Mouse (Mus musculus): ENCODE data around the gene Otx1. TPM values are rescaled to one million over a fixed set of nuclear protein-coding genes. Genes with fewer than 3 reads are reported as not detected.

Otx1 gene
- 1 to 10 TPM; 4.1 to 4.2 TPM for total RNA-seq (2021)

DNA sequence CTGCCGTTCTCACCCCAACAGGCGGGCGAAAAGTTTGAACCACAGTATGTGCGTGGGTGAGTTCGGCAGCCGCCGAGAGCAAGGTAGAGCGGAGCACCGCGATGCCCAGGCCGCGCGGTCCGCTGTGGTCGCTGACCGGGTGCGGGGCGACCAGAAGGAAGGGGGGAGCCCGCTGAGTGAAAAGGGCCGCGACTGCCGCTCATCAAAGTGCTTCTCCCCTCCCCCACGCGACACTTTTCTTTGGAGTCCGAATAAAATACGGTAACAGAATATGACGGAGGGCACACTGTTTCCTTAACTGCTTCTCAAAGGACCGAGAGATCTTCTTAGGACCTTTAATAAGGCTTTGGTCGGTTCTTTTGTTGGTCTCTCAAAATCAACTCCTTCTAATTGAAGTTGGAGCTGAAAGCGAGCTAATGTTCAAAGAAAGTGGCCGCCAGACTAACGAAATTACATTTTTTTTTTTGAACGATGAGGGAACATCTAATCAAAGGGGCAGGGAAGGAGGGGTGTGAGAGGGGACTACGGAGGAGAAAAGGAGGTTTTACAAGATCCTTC, at the start of gene Otx1:
Otx1 (minus strand) TSS at position 115 of the 558 bp plus-strand sequence.
- DNase-seq (ENCODE audit: extremely low spot score in 1 of 2, low spot score in 1 of 2): peak in 1 of 2 experiments; percentile 24

DNA sequence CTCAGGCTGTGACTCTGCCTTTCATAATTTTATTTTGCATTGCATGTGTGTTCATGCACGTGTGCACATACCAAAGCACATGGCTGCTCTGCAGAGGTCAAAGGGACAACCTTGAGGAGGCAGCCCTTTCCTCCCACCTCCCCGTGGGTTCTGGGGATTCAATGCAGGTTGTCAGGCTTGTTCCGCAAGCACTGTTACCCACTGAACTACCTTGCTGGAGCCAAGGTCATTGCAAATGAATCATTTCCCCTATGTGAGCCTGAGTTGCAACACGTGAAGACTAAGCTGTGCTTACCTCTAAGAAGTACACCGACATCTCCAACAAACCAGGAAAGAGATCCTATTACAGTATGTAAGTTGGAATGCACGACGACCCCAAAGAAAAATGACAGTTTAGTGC, 48.2 kb upstream of the Otx1 start:
- no peak for DNase-seq (ENCODE audit: extremely low spot score in 1 of 2, low spot score in 1 of 2)

DNA sequence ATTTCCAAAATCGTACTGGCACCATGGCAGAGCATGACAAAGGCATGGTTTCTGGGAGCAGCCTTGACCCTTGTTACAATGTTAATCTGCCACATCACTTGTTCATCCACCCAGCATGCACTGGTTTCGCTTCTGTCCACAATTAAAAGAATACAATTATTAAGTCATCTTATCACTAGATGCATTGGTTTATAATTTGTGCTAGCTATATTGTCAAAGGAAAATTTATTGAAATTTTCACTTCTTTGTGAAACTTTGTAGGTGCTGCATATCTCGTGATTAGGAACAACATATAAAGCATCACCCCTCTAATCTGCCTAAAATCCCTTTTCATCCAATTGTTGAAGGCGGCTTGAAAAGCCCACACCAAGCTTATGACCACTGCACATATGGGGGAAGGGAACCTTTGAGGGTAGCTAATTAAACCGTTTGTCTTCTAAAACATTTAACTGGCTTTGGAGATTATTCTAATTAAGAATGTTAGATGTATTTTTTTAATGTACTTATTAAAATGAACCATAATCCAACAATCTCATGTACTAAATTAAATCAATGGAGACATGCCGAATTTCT, 37.2 kb upstream of the Otx1 start:
- no peak for DNase-seq (ENCODE audit: extremely low spot score in 1 of 2, low spot score in 1 of 2)

DNA sequence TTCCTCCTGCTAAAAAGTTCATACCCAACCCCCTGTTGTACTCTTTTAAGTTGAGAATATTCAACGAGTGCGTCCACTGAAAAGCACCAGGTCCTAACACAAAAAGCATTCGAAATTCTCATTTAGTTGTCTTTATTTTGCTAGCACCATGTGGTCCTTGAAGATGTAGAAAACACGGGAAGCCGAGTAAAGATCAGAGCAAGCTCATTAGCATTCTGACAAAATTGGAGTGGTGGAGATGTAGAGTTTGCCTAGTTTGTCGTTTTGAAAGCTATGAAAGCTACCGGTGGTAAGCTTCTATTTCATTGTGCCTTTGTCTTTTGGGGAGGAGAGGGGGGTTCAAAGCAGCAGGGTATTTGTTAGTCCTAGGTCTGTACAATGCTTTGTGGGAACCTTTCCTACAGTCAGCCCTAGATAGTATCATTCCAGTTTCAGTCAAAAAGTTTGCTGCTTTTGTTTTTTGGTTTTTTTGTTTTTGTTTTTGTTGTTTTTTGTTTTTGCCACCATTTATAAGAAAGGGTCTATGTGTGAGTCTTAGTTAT, 31.9 kb upstream of the Otx1 start:
- DNase-seq (ENCODE audit: extremely low spot score in 1 of 2, low spot score in 1 of 2): no peak

DNA sequence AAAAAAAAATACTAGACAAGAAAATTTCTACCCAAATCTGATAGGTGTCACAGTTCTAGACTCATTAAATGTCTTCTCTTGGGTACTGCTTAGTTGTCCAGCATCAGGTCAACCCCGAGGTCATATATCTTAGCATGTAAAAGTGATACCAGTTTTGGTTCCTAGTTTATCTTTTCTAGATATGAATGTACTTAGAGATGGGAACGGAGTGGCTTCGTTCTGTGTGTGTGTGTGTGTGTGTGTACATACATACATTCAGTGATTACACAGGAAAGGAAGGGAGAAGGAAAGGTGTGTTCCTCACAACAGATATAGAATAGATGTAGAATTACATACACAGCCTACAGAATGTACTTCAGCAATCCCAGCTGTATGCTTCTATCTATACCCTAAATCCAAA, 30.9 kb upstream of the Otx1 start:
- no peak for DNase-seq (ENCODE audit: extremely low spot score in 1 of 2, low spot score in 1 of 2)

DNA sequence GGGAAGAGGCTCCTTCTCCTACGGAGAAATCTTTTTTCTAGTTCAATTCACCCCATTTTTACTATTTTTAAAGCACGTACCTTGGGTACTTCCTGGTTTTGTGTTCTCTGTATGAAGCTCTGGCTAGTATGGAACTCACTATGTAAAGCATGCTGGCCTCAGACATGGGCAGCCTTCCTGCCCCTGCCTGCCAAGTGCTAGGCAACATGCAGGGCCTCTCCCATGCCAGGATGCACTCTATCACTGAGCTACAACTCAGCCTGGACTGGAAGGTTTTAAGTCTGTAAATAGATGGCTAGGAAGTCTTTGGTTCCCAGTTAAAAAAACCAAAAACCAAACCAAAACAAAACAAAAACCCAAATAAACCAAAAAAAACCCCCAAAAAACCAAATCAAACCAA, 17.9 kb upstream of the Otx1 start:
- DNase-seq (ENCODE audit: extremely low spot score in 1 of 2, low spot score in 1 of 2): no peak

DNA sequence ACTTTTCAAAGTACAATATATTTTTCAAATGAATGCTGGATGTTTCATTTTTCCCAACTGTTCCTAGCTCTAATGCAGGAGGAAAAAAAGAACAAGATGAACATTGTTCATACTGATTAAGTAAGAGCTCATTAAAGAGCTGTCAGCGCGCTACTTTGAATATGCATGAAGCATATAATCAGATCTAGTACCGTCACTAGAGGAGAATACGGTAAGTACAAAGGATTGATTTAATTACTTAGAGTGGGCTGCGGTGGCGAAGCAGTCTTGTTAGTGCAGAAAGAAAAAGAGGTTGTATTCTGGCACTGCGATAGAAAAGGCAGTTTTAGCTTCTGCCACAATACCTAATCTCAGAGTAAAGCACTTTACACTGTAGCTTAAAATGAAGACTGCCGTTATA, 14.7 kb upstream of the Otx1 start:
- DNase-seq (ENCODE audit: extremely low spot score in 1 of 2, low spot score in 1 of 2): no peak

DNA sequence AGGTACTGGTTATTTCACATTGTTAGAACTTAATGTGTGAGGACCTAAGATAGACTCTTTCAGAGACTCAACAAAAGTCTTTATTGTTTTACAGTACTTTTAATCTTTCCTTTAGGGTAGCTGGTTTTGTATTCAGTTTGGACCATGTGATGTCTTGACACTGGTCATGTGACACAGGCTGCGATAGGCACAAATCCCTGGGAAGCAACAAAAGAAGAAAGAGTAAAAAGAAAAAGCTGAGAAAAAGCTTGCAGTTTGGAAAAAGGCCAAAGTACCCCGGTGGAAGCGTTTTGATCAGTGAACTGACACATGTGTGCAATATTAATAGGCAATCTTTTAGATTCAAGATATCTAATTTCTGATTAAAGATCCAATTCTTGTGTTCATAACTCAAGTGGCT, 13.6 kb upstream of the Otx1 start:
- no peak for DNase-seq (ENCODE audit: extremely low spot score in 1 of 2, low spot score in 1 of 2)

DNA sequence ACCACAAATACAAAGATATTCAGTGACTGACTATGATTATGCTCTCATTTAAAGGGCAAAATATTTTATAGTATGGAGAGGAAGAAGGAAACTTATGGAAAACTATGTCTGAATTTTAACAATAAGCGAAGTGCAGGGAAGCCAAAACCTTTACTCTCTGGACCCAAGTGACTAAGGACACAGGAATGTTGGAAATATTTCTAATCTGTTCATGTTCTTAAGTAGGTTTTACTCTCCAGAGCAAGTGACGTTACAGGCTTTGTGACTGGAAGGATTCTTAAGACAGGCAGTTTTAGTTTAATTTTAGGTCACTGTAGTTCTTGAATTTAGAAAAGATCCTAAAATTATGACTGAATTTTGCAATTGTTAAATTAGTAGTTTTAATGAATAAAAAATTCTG, 6.1 kb upstream of the Otx1 start:
- DNase-seq (ENCODE audit: extremely low spot score in 1 of 2, low spot score in 1 of 2): no peak

DNA sequence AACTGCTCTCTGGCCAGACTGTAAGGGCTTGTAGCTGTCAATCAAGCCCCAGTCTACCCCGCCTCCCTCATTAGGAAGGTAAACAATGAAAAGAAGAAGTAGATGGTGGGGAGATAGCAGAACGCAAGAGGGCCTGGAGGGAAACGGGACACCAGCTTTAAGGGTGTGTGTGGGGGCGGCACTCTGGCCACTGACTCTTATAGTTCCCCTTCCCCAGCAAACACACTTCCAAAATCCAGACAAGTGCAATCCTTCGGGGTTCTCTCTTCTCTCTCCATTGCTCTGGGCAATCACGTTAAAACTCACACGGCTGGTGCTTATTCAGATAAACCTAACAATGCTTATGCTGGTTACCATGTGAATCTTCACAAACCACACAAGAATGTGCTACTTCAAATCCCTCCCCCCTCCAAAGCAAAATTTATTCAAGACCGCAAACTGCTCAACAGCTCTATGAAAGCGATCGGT, 5.5 kb upstream of the Otx1 start:
- no peak for DNase-seq (ENCODE audit: extremely low spot score in 1 of 2, low spot score in 1 of 2)

DNA sequence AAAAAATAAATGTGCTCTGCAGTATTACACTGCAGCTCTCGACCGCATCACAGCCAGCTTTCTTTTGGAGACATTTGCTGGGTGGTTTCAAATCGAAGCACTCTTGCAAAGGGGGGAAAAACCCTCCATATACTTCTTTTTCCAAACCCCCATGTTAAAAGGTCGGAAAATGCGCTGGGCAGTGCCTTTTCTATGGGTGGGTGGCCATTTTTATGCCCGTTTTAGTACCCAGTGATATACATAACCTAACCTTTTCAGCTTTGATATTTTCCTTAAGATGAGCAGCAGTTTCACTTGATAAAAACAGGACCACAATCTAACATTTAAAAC, 5.0 kb upstream of the Otx1 start:
- no peak for DNase-seq (ENCODE audit: extremely low spot score in 1 of 2, low spot score in 1 of 2)

DNA sequence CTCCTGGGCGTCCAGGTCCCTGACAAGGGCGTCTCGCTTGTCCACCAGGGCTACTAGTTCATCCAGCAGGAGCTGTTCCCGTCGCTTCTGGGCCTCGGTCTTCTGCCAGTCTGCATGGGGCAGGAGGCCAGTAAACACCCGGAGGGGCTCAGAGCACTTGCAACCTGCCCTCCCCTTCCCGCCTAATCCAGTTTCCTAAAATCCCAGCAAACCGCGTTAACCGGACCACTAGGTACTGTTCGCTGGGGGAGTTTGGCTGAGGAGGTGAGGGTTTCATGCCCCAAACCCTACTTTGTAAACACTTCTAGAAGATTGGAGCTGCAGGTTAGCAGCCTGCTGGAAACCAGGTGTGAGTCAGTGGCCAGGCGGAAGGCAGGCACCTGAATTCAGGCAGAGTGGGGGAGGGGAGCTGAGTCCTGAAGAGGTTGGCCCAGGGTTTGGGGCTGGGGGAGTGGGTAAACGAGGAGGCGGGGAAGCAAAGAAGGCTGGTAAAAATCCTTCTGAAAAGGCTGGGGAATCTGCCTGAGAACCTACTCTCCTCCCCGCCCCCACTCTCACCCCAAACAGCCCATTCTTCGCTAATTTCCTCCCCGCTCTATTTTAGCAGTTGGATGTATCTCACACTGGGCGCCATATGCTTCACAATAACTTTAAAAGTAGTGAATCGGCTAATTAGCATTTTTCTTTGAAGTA, 4.5 kb upstream of the Otx1 start:
- no peak for DNase-seq (ENCODE audit: extremely low spot score in 1 of 2, low spot score in 1 of 2)

DNA sequence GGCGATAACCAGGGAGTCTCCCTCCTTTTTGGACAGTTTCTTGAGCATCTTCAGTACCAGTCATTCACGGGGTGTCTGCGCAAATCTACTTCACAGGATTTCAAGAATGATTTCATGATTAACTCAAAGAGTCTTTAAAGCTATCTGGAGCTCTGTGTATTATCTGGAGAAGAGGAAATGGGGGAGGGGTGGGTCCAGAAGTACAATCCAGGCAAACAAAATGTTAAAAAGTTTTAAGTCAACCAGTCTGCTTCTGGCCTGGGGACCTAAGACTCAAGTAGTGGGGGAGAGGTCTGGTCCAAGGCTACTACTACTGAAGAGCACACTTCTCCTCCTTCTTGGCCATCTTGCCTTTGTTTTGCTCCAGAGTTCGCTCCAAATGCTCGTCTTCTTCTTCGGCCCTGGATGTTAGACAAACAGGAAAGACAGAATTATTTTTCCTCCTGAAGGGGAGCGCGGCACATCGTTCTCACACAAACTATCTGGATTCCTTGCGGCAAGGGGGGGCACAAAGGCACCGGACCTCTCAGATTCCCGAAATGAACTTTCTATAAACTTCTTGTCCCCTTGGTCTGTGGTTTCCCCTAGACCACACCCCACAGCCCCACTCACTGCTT, 3.9 kb upstream of the Otx1 start:
- DNase-seq (ENCODE audit: extremely low spot score in 1 of 2, low spot score in 1 of 2): no peak

DNA sequence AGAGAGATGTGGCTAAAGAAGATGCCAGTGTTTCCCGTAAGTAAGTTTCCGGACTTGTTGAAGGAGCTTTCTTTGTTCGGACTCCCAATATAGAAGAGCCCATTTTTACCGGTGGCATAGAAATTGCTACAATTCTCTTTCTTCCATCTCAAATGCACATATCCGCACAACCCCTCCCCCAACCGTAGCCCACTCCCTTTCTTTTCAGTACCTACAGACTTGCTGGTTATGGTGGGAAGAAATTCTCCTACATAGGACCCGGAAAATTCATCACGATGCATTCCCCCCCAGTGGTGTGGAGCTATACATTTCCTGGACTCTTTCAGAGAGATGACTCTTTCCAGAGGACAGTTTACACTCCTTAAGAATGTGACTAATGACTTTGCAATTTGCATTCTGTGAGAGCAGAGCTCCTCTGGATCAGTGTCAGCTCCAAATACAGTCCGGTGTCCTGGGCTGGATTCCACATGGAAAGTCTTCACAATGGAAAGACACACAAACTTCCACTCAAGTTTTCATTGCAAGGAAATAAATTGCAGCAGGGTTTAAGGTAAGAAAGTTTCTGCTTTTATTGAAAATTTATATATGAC, 2.7 kb upstream of the Otx1 start:
- DNase-seq (ENCODE audit: extremely low spot score in 1 of 2, low spot score in 1 of 2): no peak

DNA sequence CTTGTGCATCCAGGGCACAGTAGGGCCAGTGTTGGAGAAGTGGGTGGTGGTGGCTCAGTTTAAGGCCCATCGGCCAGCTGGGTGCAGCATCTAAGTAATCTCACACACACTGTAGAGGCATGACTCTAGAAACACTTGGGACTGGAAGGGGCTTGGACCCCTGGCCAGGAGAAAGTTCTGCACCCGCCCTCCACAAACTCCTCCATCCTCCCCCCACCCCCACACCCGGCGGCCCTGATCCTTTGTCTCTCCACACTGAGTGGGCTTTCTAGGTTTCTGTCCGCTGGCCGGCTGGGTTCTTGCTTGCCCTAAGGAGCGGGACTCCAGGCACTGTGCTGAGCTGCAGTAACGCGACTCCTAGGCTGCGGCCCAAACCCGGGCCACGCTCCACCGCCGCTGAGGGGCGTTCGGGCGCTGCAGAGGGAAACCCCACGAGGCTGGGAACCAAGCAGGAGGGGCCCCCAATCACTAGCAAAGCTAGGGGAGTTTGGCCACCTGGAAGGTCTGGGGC, 1.7 kb upstream of the Otx1 start:
- DNase-seq (ENCODE audit: extremely low spot score in 1 of 2, low spot score in 1 of 2): no peak

DNA sequence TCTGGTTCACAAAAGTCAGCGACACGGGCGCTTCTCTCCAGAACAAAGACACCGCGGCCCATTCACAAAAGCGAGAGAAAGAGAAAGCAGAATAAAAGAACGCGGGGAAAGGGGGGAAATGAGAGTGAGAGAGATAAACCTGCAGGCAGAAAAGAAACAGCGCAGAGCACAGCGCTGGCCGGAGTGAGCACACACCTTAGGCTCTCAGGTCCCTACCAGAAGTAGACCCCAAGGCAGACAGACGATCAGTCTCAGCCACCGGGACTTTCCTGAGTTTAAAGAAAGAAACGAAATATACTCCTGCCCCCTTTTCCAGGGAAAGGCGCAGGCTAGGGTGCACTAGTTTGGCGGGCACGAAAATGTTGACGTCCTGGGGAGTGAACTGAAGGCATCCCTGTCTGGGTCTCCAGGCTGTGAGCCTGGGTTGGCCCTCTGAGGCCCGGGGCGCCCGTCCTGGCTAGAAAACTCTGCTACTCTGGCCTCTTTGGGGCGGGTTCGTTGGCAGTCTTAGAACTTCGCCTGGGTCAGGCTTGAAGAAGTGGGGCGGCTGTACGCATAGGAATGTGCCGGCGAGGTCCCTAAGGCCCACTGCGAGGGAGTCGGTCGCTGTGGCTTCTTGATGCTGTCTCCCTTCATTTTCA, 764 bp upstream of the Otx1 start:
- DNase-seq (ENCODE audit: extremely low spot score in 1 of 2, low spot score in 1 of 2): peak in 1 of 2 experiments; percentile 30

DNA sequence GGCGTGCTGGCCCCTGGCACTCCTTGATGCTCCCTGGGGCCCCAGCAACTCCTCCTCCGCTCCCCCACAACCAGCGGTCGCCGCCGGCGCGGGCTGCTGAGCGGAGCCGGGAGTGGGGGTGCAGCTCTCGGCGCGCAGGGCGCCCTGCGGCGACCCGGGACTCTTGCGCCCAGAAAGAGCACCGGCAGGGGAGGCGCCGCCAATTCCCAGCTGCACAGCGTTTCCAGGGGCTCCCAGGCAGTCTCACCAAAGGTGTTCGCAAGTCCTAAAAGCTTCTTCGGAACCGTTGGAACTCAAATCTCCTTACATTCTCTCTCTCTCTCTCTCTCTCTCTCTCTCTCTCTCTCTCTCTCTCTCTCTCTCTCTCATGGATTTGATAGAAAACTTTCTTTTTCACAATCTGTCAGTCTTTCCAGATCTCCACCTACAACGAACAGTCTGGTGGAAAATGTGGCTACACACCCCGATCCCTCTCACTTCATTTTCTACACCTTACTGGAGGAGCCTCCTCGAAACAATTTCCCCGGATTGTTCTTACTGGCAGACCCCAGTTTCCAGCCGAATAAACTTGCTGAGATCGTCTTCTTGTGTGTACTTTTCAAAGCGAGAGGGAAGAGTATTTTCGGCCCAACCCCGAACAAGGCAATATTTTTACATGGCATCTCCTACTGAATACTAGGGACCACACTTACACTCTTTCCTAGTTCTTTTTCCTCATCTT, 475 bp downstream of the Otx1 start:
- DNase-seq (ENCODE audit: extremely low spot score in 1 of 2, low spot score in 1 of 2): peak in 1 of 2 experiments; percentile 24

DNA sequence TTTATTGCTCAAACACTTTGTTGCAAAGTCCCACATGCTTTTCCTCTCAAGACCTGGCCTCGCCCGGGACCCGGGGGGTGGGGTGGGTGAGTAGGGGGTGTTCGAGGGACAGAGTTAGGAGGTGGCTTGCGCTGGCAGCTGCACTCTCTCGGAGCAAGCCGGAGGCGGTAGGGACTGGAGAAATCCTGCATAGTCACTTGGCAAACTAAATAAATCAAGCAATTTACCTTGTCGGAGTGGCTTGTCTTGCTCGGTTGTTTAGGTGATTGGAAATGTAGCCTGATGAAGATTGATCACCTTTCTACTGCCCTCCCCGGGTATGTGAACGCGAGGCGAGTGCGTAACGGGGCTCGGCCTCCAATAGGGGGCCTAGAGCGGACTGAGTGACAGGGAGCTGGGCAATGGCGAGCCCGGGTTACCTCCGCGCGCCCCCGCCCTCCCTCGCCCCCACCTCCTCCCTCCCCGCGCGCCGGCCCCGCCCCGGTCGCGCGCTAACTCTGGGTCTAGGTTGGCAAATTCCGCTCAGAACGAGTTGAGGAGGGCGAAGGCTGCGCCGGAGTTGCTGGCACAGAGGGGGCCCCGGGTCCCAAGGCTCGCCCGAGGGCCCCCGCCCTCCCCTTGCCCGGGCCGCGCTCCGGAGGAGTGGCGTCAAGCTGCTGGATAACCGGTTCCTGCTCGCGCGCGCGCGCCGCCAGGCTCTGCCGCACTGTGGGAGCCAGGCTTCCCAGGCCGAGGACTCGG, 1.2 kb downstream of the Otx1 start:
- peak in 1 of 2 experiments; percentile 49 for DNase-seq (ENCODE audit: extremely low spot score in 1 of 2, low spot score in 1 of 2)

All from layer of hippocampus, postnatal 25 days (tissue).